Mouse (Mus musculus): ENCODE results near the gene Sgk1.
"Not testable (repeated sequence)": the region's sequence is repeated elsewhere in the genome, so short reads cannot be mapped to it uniquely, and the experiment has no call there.

Gene Sgk1

DNA sequence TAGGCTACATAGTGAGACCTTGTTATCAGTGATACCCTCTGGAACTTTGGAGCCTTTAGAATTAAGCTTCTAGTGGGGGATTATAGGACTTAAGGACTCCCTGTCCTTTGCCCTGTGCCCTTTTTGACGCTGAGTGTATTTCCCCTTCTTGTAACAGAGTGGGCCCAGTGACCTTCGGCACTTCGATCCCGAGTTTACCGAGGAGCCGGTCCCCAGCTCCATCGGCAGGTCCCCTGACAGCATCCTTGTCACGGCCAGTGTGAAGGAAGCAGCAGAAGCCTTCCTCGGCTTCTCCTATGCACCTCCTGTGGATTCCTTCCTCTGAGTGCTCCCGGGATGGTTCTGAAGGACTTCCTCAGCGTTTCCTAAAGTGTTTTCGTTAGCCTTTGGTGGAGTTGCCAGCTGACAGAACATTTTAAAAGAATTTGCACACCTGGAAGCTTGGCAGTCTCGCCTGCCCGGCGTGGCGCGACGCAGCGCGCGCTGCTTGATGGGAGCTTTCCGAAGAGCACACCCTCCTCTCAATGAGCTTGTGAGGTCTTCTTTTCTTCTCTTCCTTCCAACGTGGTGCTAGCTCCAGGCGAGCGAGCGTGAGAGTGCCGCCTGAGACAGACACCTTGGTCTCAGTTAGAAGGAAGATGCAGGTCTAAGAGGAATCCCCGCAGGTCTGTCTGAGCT, 116.7 kb downstream of the Sgk1 start:
- DNase-seq (ENCODE audit: low read depth, low spot score): no peak

DNA sequence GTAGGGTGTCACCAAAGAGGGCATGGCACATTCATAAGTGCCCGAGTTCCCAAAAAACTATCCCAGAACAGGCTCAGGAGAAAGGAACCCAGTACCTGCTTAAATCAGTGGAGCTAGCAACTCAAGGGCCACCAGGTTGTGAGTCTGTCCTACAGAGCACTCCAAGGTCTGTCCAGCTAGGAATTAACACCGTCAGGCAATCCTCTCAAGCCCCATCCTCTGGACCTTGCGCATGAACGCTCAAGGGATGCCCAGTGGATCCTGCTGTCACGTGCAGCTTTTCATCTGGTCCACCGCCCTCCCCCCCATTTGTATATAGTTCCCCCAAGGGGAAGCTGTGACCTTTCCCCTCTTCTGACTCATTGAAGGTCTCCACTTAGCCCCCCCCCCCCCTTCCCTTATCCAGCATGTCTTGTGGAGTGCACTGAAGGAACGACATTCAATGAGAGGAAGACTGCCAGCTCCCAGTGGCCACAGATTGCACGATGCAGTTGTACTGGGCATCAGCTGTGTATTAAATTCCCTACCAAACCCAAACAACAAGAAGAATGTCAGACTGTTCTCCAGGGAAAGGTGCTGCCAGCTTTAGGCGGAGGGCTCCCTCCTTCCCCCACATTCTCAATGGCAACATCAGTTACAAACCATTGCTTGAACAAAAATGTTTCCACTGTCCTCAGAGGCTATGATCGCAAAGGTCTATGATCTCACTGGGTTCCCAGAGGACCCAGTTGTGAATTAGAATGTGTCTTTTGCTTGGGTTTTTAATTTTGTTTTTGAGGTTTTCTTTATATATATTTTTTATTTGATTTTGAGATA, 118.7 kb downstream of the Sgk1 start:
- no peak for DNase-seq (ENCODE audit: low read depth, low spot score)

GRCm38 (mm10) chr10:22001621-22002020, 119.6 kb downstream of the Sgk1 start:
- no peak for DNase-seq (ENCODE audit: low read depth, low spot score)

DNA sequence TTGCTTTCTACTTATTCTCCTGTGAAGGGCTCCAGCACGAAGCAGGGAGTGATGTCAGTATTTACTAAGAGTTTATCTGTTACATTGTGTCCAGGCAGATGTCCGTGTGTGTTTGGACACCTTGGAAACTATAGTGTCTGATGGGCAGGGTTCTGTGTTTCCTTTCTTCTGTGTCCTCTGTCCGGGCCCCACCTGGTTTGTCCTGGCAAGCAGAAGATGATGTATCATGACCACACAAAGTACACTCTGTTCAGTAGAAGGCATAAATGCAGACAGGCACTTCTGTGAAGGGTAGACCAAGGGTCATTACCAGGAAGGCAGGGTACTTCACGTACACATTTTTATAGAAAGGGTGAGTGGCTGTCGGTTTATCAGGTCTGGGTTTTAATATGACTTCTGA, 122.8 kb downstream of the Sgk1 start:
- DNase-seq (ENCODE audit: low read depth, low spot score): no peak

GRCm38 (mm10) chr10:22007160-22007801, 125.3 kb downstream of the Sgk1 start:
- DNase-seq (ENCODE audit: low read depth, low spot score): no peak

- DNase-seq (ENCODE audit: low read depth, low spot score): no peak
These were observed 125.8 kb downstream of the Sgk1 start for GRCm38 (mm10) chr10:22007802-22008172.

- no peak for DNase-seq (ENCODE audit: low read depth, low spot score)
These were observed 128.3 kb downstream of the Sgk1 start for GRCm38 (mm10) chr10:22010088-22010818.

- no peak for DNase-seq (ENCODE audit: low read depth, low spot score)
These were observed 135.6 kb downstream of the Sgk1 start for GRCm38 (mm10) chr10:22017469-22018159.

- no peak for DNase-seq (ENCODE audit: low read depth, low spot score)
These were observed 136.6 kb downstream of the Sgk1 start for GRCm38 (mm10) chr10:22018618-22019017.

DNA sequence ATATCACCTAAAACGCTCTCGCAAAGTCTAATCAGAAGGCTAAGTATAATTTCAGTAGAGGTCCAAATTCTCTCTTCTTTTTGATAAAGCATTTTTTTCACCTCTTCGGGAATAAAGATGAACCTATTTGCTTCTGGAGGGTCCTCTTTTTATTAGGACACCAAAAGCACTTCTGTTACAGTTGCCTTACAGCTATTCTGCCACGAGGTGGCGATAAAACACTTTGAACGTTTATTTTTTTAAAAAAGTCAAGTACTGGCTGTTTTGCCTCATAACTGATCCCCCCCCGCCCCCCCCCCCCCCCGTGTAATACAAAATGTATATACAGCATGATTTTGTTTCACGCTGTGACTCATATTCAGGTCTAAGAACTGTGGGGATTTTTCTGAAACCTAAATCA, 152.3 kb downstream of the Sgk1 start:
- no peak for DNase-seq (ENCODE audit: low read depth, low spot score)

DNA sequence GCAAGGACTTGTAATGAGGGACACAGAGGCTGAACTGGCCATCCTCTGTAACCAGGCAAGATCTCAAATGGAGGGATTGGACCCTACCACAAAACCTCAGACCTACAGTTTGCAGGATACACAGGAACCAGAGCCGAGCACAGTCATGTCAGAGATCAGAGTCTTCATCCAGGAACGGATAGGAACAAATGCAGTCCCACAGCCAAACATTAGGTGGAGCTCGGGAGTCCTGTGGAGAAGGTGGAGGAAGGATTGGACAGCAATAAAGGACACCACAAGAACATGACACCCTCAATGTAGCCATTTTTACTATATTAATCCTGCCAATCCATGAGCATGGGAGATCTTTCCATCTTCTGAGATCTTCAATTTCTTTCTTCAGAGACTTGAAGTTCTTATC, 154.3 kb downstream of the Sgk1 start:
- DNase-seq (ENCODE audit: low read depth, low spot score): not testable (repeated sequence)
